Mouse (Mus musculus) stomach, postnatal 0 days (tissue): ENCODE data around the gene Ldlrad3. TPM values are rescaled to one million over a fixed set of nuclear protein-coding genes. Genes with fewer than 3 reads are reported as not detected.

ENCODE experiments used
- ATAC-seq: fragments of 200-750 bp; cut with Nextera tagmentation; 2 replicates; pipeline ENCODE4 v1.8.0; 2017; ENCODE audit not compliant: low FRiP score, low TSS enrichment
- DNase-seq: peaks from one replicate; pipeline ENCODE4 v3.0.0-alpha.2; 2016; ENCODE audit warnings: low spot score
- H3K27ac ChIP-seq: fragments of 300-500 bp; sonication (generic); replicated peaks from 2 replicates; pipeline ENCODE4 v1.5.1; 2014; ENCODE audit warnings: mild to moderate bottlenecking, control low read depth
- H3K27me3 ChIP-seq: fragments of 300-500 bp; sonication (generic); 2 replicates; pipeline ENCODE4 v1.6.1; 2014; ENCODE audit warnings: low read length; ENCODE audit not compliant: control insufficient read depth, insufficient read depth
- H3K36me3 ChIP-seq: fragments of 300-500 bp; sonication (generic); 2 replicates; pipeline ENCODE4 v1.6.1; 2014; ENCODE audit warnings: low read length, mixed read lengths; ENCODE audit not compliant: control insufficient read depth, insufficient read depth
- H3K4me1 ChIP-seq: fragments of 300-500 bp; sonication (generic); replicated peaks from 2 replicates; pipeline ENCODE4 v1.6.1; 2014; ENCODE audit warnings: antibody characterized with exemption; ENCODE audit not compliant: control insufficient read depth, insufficient read depth
- H3K4me2 ChIP-seq: fragments of 300-500 bp; sonication (generic); replicated peaks from 2 replicates; pipeline ENCODE4 v1.6.1; 2014; ENCODE audit warnings: low read depth, mild to moderate bottlenecking, control low read depth, moderate library complexity
- H3K4me3 ChIP-seq: fragments of 300-500 bp; sonication (generic); 2 replicates; pipeline ENCODE4 v1.5.1; 2014; ENCODE audit warnings: low read depth, low read length, control low read depth
- H3K9ac ChIP-seq: fragments of 300-500 bp; sonication (generic); 2 replicates; pipeline ENCODE4 v1.6.1; 2014; ENCODE audit warnings: mild to moderate bottlenecking, low read length, control low read depth, mixed read lengths
- H3K9me3 ChIP-seq: fragments of 300-500 bp; sonication (generic); 2 replicates; pipeline ENCODE4 v1.6.1; 2016; ENCODE audit warnings: low read length; ENCODE audit not compliant: control insufficient read depth
- CTCF ChIP-seq: IDR thresholded peaks from 2 replicates; pipeline ENCODE4 v1.5.1; 2016; ENCODE audit warnings: antibody characterized with exemption, low read depth, mild to moderate bottlenecking, moderate library complexity
- EP300 ChIP-seq: optimal IDR thresholded peaks from 2 replicates; pipeline ENCODE3; 2016; ENCODE audit warnings: antibody characterized with exemption
- WGBS: fragments of 180-500 bp; shearing (Covaris S2); extraction: QIAGEN DNeasy Blood & Tissue Kit; methylation state at CpG from one replicate; pipeline ENCODE4 v1.1.7; 2014; 5-methylcytosine and 5-hydroxymethylcytosine counted together
- polyA plus RNA-seq: library from polyadenylated mRNA; unstranded; fragments of >200 nt; fragmentation: Nextera tagmentation; extraction: Ambion mirVana; gene quantifications from 2 replicates; pipeline ENCODE4 v1.2.1, GENCODE M21; 2015

Gene Ldlrad3
- polyA plus RNA-seq, 1 experiment from 2014 or later: 20.5 TPM

- Histone ChIP-seq H3K27me3 (no peaks in the 10 kb centered on the region), H3K9ac (no peak overlapping the region), H3K4me1 (peaks cover 14% of the 10 kb centered on the region), H3K4me2 (no peak overlapping the region), H3K27ac (peak overlapping the region; percentile 85), H3K9me3 (no peaks in the 10 kb centered on the region), H3K36me3 (no peaks in the 10 kb centered on the region), H3K4me3 (no peak overlapping the region)
- ATAC-seq: no peak
- 69% methylated on average over 14 of the region's 14 CpGs for WGBS
- DNase-seq: no peak
- TF ChIP-seq EP300 (no peak), CTCF (no peak)
These were observed 57.6 kb downstream of the Ldlrad3 start for GRCm38 (mm10) chr2:102128500-102129030.

DNA sequence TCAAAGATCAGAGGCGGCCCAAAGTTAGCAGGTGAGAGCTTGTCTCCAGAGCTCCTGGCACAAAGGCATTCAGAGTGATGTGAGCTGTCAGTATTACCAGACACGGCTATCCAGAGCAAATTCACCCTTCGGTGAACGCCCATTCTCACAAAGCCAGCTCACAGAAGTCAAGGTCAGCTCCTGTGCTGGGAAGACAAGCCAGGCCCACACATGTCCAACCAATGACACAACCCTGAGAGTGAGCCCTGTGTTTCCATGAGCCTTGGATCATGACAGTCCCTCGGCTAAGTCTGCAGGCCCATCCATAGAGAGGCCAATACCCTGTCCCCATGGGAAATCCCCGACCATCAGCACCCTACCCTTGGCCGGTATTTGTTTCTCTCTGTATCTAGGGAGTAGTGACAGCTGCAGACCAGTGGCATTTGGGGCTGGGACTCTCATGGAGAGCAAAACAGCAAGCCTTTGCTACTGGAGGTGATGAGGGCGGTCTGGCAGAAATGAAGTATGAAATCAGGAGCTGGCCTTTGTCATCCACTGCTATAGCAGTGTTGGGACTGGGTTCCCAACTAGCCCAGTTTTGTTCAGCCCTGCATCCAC lies 58.3 kb downstream of the Ldlrad3 start:
- peaks cover 11% of the 10 kb centered on the region for H3K4me1 ChIP-seq
- TF ChIP-seq CTCF: no peak
- no peak for TF ChIP-seq EP300
- DNase-seq: no peak

GRCm38 (mm10) chr2:102127221-102127620 lies 59.0 kb downstream of the Ldlrad3 start:
- no peaks in the 10 kb centered on the region for H3K36me3 ChIP-seq
- DNase-seq (no peak), ATAC-seq (no peak)
- WGBS: 66% methylated on average over 9 of the region's 9 CpGs
- peak overlapping the region; percentile 84 for H3K27ac ChIP-seq
- H3K4me3 ChIP-seq: no peak overlapping the region
- H3K9ac ChIP-seq: no peak overlapping the region
- no peaks in the 10 kb centered on the region for H3K9me3 ChIP-seq
- no peaks in the 10 kb centered on the region for H3K27me3 ChIP-seq
- TF ChIP-seq CTCF: no peak
- TF ChIP-seq EP300: no peak
- peaks cover 8% of the 10 kb centered on the region; the same call in 1 of the 2 replicates for H3K4me1 ChIP-seq
- H3K4me2 ChIP-seq: no peak overlapping the region

More for the DNA sequence above, 58.3 kb downstream of the Ldlrad3 start:
- H3K36me3 ChIP-seq: no peaks in the 10 kb centered on the region
- no peak overlapping the region for H3K4me2 ChIP-seq
- peak overlapping the region; percentile 85 for H3K27ac ChIP-seq
- 60% methylated on average over 8 of the region's 8 CpGs for WGBS
- no peaks in the 10 kb centered on the region for H3K27me3 ChIP-seq
- no peaks in the 10 kb centered on the region for H3K9me3 ChIP-seq
- ATAC-seq: peak; percentile 21; the same call in 1 of the 2 replicates
- H3K4me3 ChIP-seq: no peak overlapping the region
- H3K9ac ChIP-seq: no peak overlapping the region

DNA sequence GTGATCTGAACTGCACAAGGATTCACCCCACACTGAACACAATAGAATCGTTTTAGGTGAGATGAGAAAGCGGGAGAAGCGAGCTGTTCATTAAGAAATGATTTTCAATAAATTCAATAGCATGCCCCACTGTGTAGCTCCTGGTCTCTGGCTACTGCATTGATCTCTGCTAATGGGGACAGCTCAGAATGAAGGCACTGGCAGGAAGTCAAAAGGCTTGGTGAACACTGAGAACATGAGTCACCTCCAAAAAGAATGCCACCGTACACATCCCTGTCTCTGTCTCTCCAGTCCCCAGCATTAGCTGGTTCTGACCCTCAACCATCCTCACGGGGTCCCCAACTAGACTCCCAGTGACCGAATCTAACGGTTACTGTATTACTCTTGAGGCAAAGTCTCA lies 60.1 kb downstream of the Ldlrad3 start:
- 79% methylated on average over 7 of the region's 7 CpGs for WGBS
- Histone ChIP-seq H3K36me3 (no peaks in the 10 kb centered on the region), H3K4me3 (no peak overlapping the region), H3K9me3 (no peaks in the 10 kb centered on the region), H3K9ac (no peak overlapping the region), H3K4me2 (no peak overlapping the region), H3K4me1 (peaks cover 6% of the 10 kb centered on the region; the same call in 1 of the 2 replicates), H3K27ac (peak overlapping the region; percentile 84), H3K27me3 (no peaks in the 10 kb centered on the region)
- no peak for TF ChIP-seq EP300
- no peak for TF ChIP-seq CTCF
- DNase-seq (no peak), ATAC-seq (no peak)

DNA sequence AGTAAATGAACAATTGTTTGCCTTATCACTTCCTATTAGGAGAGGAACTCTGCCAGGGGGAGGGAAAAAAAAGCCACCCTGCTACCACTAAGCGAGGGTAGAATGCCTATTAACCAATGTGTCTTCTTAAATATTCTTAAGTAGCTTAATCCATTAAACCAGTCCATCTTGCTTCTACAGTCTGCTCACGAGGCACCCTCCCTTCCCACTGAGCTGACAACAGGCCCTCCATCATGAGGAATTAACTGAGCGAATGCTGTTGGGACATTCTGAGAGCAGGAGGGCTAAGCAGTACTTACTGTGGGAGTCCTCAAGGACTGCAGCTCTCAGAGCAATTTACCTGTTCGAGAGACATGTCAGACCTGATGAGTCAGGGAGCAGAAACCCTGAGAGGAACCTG lies 61.1 kb downstream of the Ldlrad3 start:
- Histone ChIP-seq H3K4me3 (no peak overlapping the region), H3K27ac (no peak overlapping the region), H3K9me3 (no peaks in the 10 kb centered on the region), H3K36me3 (no peaks in the 10 kb centered on the region), H3K4me2 (no peak overlapping the region), H3K9ac (no peak overlapping the region), H3K4me1 (0 out of 2 replicates have a peak, but pooled peaks cover 6% of the 10 kb centered on the region), H3K27me3 (no peaks in the 10 kb centered on the region)
- ATAC-seq: peak; percentile 16; the same call in 1 of the 2 replicates
- WGBS: 44% methylated on average over 4 of the region's 4 CpGs
- TF ChIP-seq CTCF: no peak
- TF ChIP-seq EP300: peak; percentile 72
- DNase-seq: no peak

DNA sequence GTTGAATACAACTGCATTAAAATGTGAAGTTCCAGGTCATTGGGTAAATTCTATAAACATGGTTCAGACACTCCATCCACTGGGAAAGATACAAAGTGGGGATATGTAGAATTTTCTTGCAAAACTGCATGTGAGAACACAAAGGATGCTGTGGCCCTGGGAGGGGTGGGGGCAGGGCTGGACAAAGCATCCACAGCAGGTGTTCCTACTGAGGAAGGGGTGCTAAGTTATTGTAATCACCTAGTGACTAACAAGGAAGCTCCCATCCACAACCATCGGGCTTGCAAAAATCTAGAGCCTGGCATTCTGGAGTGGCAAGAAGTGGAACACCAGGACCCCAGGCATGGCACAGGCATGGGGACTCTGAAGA lies 64.1 kb downstream of the Ldlrad3 start:
- Histone ChIP-seq H3K36me3 (no peaks in the 10 kb centered on the region), H3K27me3 (no peaks in the 10 kb centered on the region), H3K27ac (no peak overlapping the region), H3K9ac (no peak overlapping the region), H3K4me2 (no peak overlapping the region), H3K4me1 (peaks cover 3% of the 10 kb centered on the region; the same call in 1 of the 2 replicates), H3K9me3 (no peaks in the 10 kb centered on the region), H3K4me3 (no peak overlapping the region)
- no peak for DNase-seq
- no peak for ATAC-seq
- no peak for TF ChIP-seq CTCF
- TF ChIP-seq EP300: no peak
- 68% methylated on average over 1 of the region's 1 CpGs for WGBS
